Mouse (Mus musculus): ENCODE measurements around the gene Mllt3. TPM values are rescaled to one million over a fixed set of nuclear protein-coding genes. Genes with fewer than 3 reads are reported as not detected.

The Mllt3 gene
- polyA plus RNA-seq, 1 experiment from 2014 or later: 73.2 TPM

GRCm38 (mm10) chr4:87804576-87804975 is 228.6 kb downstream of the Mllt3 start:
- Histone ChIP-seq H3K4me2 (replicated peaks; ENCODE audit: low read depth, low read length) (no peak overlapping the region), H3K4me3 (ENCODE audit: low read depth, low read length) (no peak overlapping the region), H3K4me1 (replicated peaks; ENCODE audit: control insufficient read depth, insufficient read depth, low read length) (no peaks in the 10 kb centered on the region), H3K27me3 (ENCODE audit: control insufficient read depth, insufficient read depth, low read length) (no peaks in the 10 kb centered on the region), H3K36me3 (ENCODE audit: control insufficient read depth, insufficient read depth, low read length) (no peaks in the 10 kb centered on the region), H3K9me3 (ENCODE audit: control insufficient read depth, low read length) (no peaks in the 10 kb centered on the region), H3K9ac (ENCODE audit: low read depth, low read length) (no peak overlapping the region), H3K27ac (ENCODE audit: low read depth, low read length) (no peak overlapping the region)
- DNase-seq (ENCODE audit: low spot score) (no peak), ATAC-seq (ENCODE audit: low FRiP score) (no peak)
- 38% methylated on average over 3 of the region's 3 CpGs for WGBS

GRCm38 (mm10) chr4:87803313-87803712 is 229.9 kb downstream of the Mllt3 start:
- H3K9me3 ChIP-seq (ENCODE audit: control insufficient read depth, low read length): no peaks in the 10 kb centered on the region
- H3K4me3 ChIP-seq (ENCODE audit: low read depth, low read length): no peak overlapping the region
- no peak overlapping the region for H3K27ac ChIP-seq (ENCODE audit: low read depth, low read length)
- no peak for ATAC-seq (ENCODE audit: low FRiP score)
- no peak for DNase-seq (ENCODE audit: low spot score)
- no peaks in the 10 kb centered on the region for H3K4me1 ChIP-seq (replicated peaks; ENCODE audit: control insufficient read depth, insufficient read depth, low read length)
- H3K27me3 ChIP-seq (ENCODE audit: control insufficient read depth, insufficient read depth, low read length): no peaks in the 10 kb centered on the region
- no peaks in the 10 kb centered on the region for H3K36me3 ChIP-seq (ENCODE audit: control insufficient read depth, insufficient read depth, low read length)
- 84% methylated on average over 3 of the region's 3 CpGs for WGBS
- H3K9ac ChIP-seq (ENCODE audit: low read depth, low read length): no peak overlapping the region
- H3K4me2 ChIP-seq (replicated peaks; ENCODE audit: low read depth, low read length): no peak overlapping the region

- H3K4me2 ChIP-seq (replicated peaks; ENCODE audit: low read depth, low read length): no peak overlapping the region
- no peaks in the 10 kb centered on the region for H3K36me3 ChIP-seq (ENCODE audit: control insufficient read depth, insufficient read depth, low read length)
- H3K27me3 ChIP-seq (ENCODE audit: control insufficient read depth, insufficient read depth, low read length): no peaks in the 10 kb centered on the region
- DNase-seq (ENCODE audit: low spot score): no peak
- H3K4me1 ChIP-seq (replicated peaks; ENCODE audit: control insufficient read depth, insufficient read depth, low read length): no peaks in the 10 kb centered on the region
- no peak overlapping the region for H3K27ac ChIP-seq (ENCODE audit: low read depth, low read length)
- H3K9ac ChIP-seq (ENCODE audit: low read depth, low read length): no peak overlapping the region
- no peak overlapping the region for H3K4me3 ChIP-seq (ENCODE audit: low read depth, low read length)
- no peak for ATAC-seq (ENCODE audit: low FRiP score)
- no peaks in the 10 kb centered on the region for H3K9me3 ChIP-seq (ENCODE audit: control insufficient read depth, low read length)
- 66% methylated on average over 4 of the region's 4 CpGs for WGBS
Measured at GRCm38 (mm10) chr4:87802140-87802539, 231.0 kb downstream of the Mllt3 start.

- Histone ChIP-seq H3K4me2 (replicated peaks; ENCODE audit: low read depth, low read length) (no peak overlapping the region), H3K9ac (ENCODE audit: low read depth, low read length) (no peak overlapping the region), H3K27me3 (ENCODE audit: control insufficient read depth, insufficient read depth, low read length) (no peaks in the 10 kb centered on the region), H3K27ac (ENCODE audit: low read depth, low read length) (no peak overlapping the region), H3K4me1 (replicated peaks; ENCODE audit: control insufficient read depth, insufficient read depth, low read length) (no peaks in the 10 kb centered on the region), H3K9me3 (ENCODE audit: control insufficient read depth, low read length) (no peaks in the 10 kb centered on the region), H3K4me3 (ENCODE audit: low read depth, low read length) (no peak overlapping the region), H3K36me3 (ENCODE audit: control insufficient read depth, insufficient read depth, low read length) (no peaks in the 10 kb centered on the region)
- DNase-seq (ENCODE audit: low spot score) (no peak), ATAC-seq (ENCODE audit: low FRiP score) (no peak)
- 92% methylated on average over 3 of the region's 3 CpGs for WGBS
Measured at GRCm38 (mm10) chr4:87801332-87801731, 231.8 kb downstream of the Mllt3 start.

GRCm38 (mm10) chr4:87800276-87800675 is 232.9 kb downstream of the Mllt3 start:
- no peaks in the 10 kb centered on the region for H3K27me3 ChIP-seq (ENCODE audit: control insufficient read depth, insufficient read depth, low read length)
- no peaks in the 10 kb centered on the region for H3K9me3 ChIP-seq (ENCODE audit: control insufficient read depth, low read length)
- no peak overlapping the region for H3K9ac ChIP-seq (ENCODE audit: low read depth, low read length)
- no peak overlapping the region for H3K4me2 ChIP-seq (replicated peaks; ENCODE audit: low read depth, low read length)
- no peak overlapping the region for H3K27ac ChIP-seq (ENCODE audit: low read depth, low read length)
- no peak overlapping the region for H3K4me3 ChIP-seq (ENCODE audit: low read depth, low read length)
- WGBS: 82% methylated on average over 1 of the region's 1 CpGs
- ATAC-seq (ENCODE audit: low FRiP score) (no peak), DNase-seq (ENCODE audit: low spot score) (no peak)
- no peaks in the 10 kb centered on the region for H3K36me3 ChIP-seq (ENCODE audit: control insufficient read depth, insufficient read depth, low read length)
- H3K4me1 ChIP-seq (replicated peaks; ENCODE audit: control insufficient read depth, insufficient read depth, low read length): no peaks in the 10 kb centered on the region

DNA sequence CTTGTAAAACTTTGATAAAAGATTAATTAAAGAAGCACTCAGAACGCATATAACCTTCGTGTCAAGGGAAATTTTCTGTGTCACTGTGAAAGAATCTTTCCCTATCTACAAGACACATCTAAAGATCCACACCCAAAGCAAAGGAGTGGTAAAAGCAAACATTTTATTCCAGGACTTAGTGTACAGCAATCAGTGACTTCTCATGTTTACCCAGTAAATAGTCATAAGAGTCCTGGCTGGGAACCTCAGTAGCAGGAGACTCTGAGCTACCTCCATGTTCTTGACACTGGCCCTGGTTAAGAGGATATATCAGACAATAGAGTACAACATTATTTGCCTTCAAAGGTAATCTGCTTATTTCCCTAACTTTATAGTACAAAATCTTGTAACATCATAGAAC is 233.7 kb downstream of the Mllt3 start:
- no peaks in the 10 kb centered on the region for H3K36me3 ChIP-seq (ENCODE audit: control insufficient read depth, insufficient read depth, low read length)
- no peak overlapping the region for H3K27ac ChIP-seq (ENCODE audit: low read depth, low read length)
- H3K4me2 ChIP-seq (replicated peaks; ENCODE audit: low read depth, low read length): no peak overlapping the region
- ATAC-seq (ENCODE audit: low FRiP score) (no peak), DNase-seq (ENCODE audit: low spot score) (no peak)
- no peaks in the 10 kb centered on the region for H3K27me3 ChIP-seq (ENCODE audit: control insufficient read depth, insufficient read depth, low read length)
- no peak overlapping the region for H3K4me3 ChIP-seq (ENCODE audit: low read depth, low read length)
- H3K9me3 ChIP-seq (ENCODE audit: control insufficient read depth, low read length): no peaks in the 10 kb centered on the region
- H3K4me1 ChIP-seq (replicated peaks; ENCODE audit: control insufficient read depth, insufficient read depth, low read length): no peaks in the 10 kb centered on the region
- no peak overlapping the region for H3K9ac ChIP-seq (ENCODE audit: low read depth, low read length)
- 91% methylated on average over 2 of the region's 2 CpGs for WGBS

DNA sequence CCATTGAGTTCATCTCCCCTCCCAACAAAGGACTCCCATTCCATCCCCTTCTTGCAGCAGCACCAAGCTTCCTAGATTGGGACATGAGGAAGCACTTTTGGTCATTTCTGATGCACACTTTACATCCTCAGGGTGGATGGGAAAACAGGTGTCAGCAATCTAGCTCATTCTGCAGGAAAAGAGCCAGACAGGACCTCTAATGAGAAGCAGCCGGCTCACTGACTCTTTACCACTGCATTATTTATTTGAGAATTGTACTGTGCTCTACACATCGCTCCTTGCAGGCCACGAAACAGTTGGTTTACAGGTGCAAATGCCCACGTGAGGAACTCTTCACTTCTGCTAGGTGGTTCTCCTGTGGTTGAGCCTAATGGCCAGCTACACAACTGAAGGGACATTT is 237.9 kb downstream of the Mllt3 start:
- H3K9me3 ChIP-seq (ENCODE audit: control insufficient read depth, low read length): no peaks in the 10 kb centered on the region
- H3K36me3 ChIP-seq (ENCODE audit: control insufficient read depth, insufficient read depth, low read length): no peaks in the 10 kb centered on the region
- no peak overlapping the region for H3K9ac ChIP-seq (ENCODE audit: low read depth, low read length)
- H3K4me2 ChIP-seq (replicated peaks; ENCODE audit: low read depth, low read length): no peak overlapping the region
- ATAC-seq (ENCODE audit: low FRiP score): no peak
- DNase-seq (ENCODE audit: low spot score): no peak
- H3K27ac ChIP-seq (ENCODE audit: low read depth, low read length): no peak overlapping the region
- 86% methylated on average over 4 of the region's 4 CpGs for WGBS
- no peaks in the 10 kb centered on the region for H3K27me3 ChIP-seq (ENCODE audit: control insufficient read depth, insufficient read depth, low read length)
- H3K4me3 ChIP-seq (ENCODE audit: low read depth, low read length): no peak overlapping the region
- H3K4me1 ChIP-seq (replicated peaks; ENCODE audit: control insufficient read depth, insufficient read depth, low read length): no peaks in the 10 kb centered on the region

DNA sequence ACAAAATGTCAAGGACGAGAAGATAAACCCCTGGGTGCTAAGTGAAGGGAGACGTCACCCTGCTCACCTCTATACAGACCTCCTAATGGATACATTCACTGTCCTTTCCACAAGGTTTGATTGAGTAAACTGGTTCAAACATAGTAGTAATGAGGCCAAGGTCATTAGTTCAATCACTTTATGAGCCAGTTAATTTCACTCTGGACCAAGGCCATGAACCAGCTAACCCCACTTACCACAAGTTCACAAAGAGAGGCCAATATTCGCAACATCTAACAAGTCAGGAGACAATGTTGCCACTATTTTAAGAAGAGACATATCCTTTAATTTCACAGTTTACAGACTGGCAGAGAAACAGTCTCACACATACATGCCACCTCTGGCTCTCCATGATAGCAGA is 238.9 kb downstream of the Mllt3 start:
- no peak for ATAC-seq (ENCODE audit: low FRiP score)
- WGBS: 84% methylated on average over 3 of the region's 3 CpGs
- no peak overlapping the region for H3K4me2 ChIP-seq (replicated peaks; ENCODE audit: low read depth, low read length)

GRCm38 (mm10) chr4:87792511-87792910 is 240.7 kb downstream of the Mllt3 start:
- H3K9ac ChIP-seq (ENCODE audit: low read depth, low read length): no peak overlapping the region
- no peak overlapping the region for H3K4me3 ChIP-seq (ENCODE audit: low read depth, low read length)
- 60% methylated on average over 5 of the region's 5 CpGs for WGBS
- no peak overlapping the region for H3K27ac ChIP-seq (ENCODE audit: low read depth, low read length)
- ATAC-seq (ENCODE audit: low FRiP score) (no peak), DNase-seq (ENCODE audit: low spot score) (no peak)
- H3K9me3 ChIP-seq (ENCODE audit: control insufficient read depth, low read length): no peaks in the 10 kb centered on the region
- H3K36me3 ChIP-seq (ENCODE audit: control insufficient read depth, insufficient read depth, low read length): no peaks in the 10 kb centered on the region
- no peak overlapping the region for H3K4me2 ChIP-seq (replicated peaks; ENCODE audit: low read depth, low read length)
- H3K27me3 ChIP-seq (ENCODE audit: control insufficient read depth, insufficient read depth, low read length): no peaks in the 10 kb centered on the region
- no peaks in the 10 kb centered on the region for H3K4me1 ChIP-seq (replicated peaks; ENCODE audit: control insufficient read depth, insufficient read depth, low read length)

More for the DNA sequence above, 238.9 kb downstream of the Mllt3 start:
- Histone ChIP-seq H3K9ac (ENCODE audit: low read depth, low read length) (no peak overlapping the region), H3K4me1 (replicated peaks; ENCODE audit: control insufficient read depth, insufficient read depth, low read length) (no peaks in the 10 kb centered on the region), H3K4me3 (ENCODE audit: low read depth, low read length) (no peak overlapping the region), H3K9me3 (ENCODE audit: control insufficient read depth, low read length) (no peaks in the 10 kb centered on the region), H3K36me3 (ENCODE audit: control insufficient read depth, insufficient read depth, low read length) (no peaks in the 10 kb centered on the region), H3K27me3 (ENCODE audit: control insufficient read depth, insufficient read depth, low read length) (no peaks in the 10 kb centered on the region), H3K27ac (ENCODE audit: low read depth, low read length) (no peak overlapping the region)
- DNase-seq (ENCODE audit: low spot score): no peak

Measured in hindbrain, embryonic 11.5 days (tissue).